Comparison of ENCODE assay signal across 8 mouse cellular contexts in genomic region chr7:101101156-101101691, GRCm38 (mm10). TPM values are rescaled to one million over a fixed set of nuclear protein-coding genes. Genes with fewer than 3 reads are reported as not detected.
DNase-seq lines count a peak whose midpoint lies in the region; ATAC-seq lines count a peak whose summit lies in the region.

No protein-coding gene starts in this region.

- peak overlapping the region; percentile 96 for H3K27ac ChIP-seq in forebrain, embryonic 15.5 days (replicated peaks)
- peak overlapping the region; percentile 78 for H3K27ac ChIP-seq in hindbrain, embryonic 13.5 days
- no peak overlapping the region for H3K27ac ChIP-seq in limb, embryonic 13.5 days

- 19% methylated on average over 10 of the region's 10 CpGs for WGBS in forebrain, embryonic 15.5 days
- WGBS in hindbrain, embryonic 13.5 days = 42% methylated on average over 10 of the region's 10 CpGs
- 57% methylated on average over 10 of the region's 10 CpGs for WGBS in limb, embryonic 13.5 days

- peaks cover 27% of the 10 kb centered on the region for H3K4me1 ChIP-seq in forebrain, embryonic 15.5 days
- peaks cover 11% of the 10 kb centered on the region for H3K4me1 ChIP-seq in hindbrain, embryonic 13.5 days (replicated peaks)
- 0 out of 2 replicates have a peak, but pooled peaks cover 4% of the 10 kb centered on the region for H3K4me1 ChIP-seq in limb, embryonic 13.5 days

- H3K9me3 ChIP-seq in forebrain, embryonic 15.5 days = no peaks in the 10 kb centered on the region
- no peaks in the 10 kb centered on the region; the same call in none of the 2 replicates for H3K9me3 ChIP-seq in hindbrain, embryonic 13.5 days
- H3K9me3 ChIP-seq in limb, embryonic 13.5 days = peaks cover 5% of the 10 kb centered on the region; the same call in 1 of the 2 replicates

- H3K4me2 ChIP-seq in forebrain, embryonic 15.5 days (replicated peaks) = peak overlapping the region; percentile 37
- no peak overlapping the region for H3K4me2 ChIP-seq in hindbrain, embryonic 13.5 days
- no peak overlapping the region for H3K4me2 ChIP-seq in limb, embryonic 13.5 days (replicated peaks)

- peak; percentile 36 for DNase-seq in retina, postnatal 1 day
- no peak for DNase-seq in retina, embryonic 14.5 days (ENCODE audit: low spot score)
- DNase-seq in right cerebral cortex, adult 18-20 months = peak; percentile 79
- DNase-seq in spleen, postnatal 14 days (ENCODE audit: low spot score in 2 of 2) = no peak
- no peak for DNase-seq in embryo, embryonic 9.5 days (ENCODE audit: extremely low spot score)

- no peaks in the 10 kb centered on the region for H3K36me3 ChIP-seq in forebrain, embryonic 15.5 days
- H3K36me3 ChIP-seq in hindbrain, embryonic 13.5 days = no peaks in the 10 kb centered on the region
- H3K36me3 ChIP-seq in limb, embryonic 13.5 days = no peaks in the 10 kb centered on the region

- H3K9ac ChIP-seq in forebrain, embryonic 15.5 days (replicated peaks) = peak overlapping the region; percentile 30
- H3K9ac ChIP-seq in hindbrain, embryonic 13.5 days = peak overlapping the region; percentile 21; the same call in 1 of the 2 replicates
- H3K9ac ChIP-seq in limb, embryonic 13.5 days = no peak overlapping the region

- H3K27me3 ChIP-seq in forebrain, embryonic 15.5 days = no peaks in the 10 kb centered on the region
- H3K27me3 ChIP-seq in hindbrain, embryonic 13.5 days = no peaks in the 10 kb centered on the region
- no peaks in the 10 kb centered on the region for H3K27me3 ChIP-seq in limb, embryonic 13.5 days

- peak; percentile 87 for ATAC-seq in forebrain, embryonic 15.5 days (replicated peaks)
- peak; percentile 70 for ATAC-seq in hindbrain, embryonic 13.5 days (ENCODE audit: low FRiP score)
- ATAC-seq in limb, embryonic 13.5 days (ENCODE audit: low FRiP score, low read depth) = 0 out of 2 replicates have a peak, but pooled peaks have one; percentile 11

- peak overlapping the region; percentile 15; the same call in 1 of the 2 replicates for H3K4me3 ChIP-seq in forebrain, embryonic 15.5 days
- no peak overlapping the region for H3K4me3 ChIP-seq in hindbrain, embryonic 13.5 days
- no peak overlapping the region for H3K4me3 ChIP-seq in limb, embryonic 13.5 days

RNA-seq across cellular contexts. Expression of gene Fchsd2, which starts 8.6 kb away (rescaled TPM):
- 45.2 and 46.2 TPM in 2 replicates for polyA plus RNA-seq in forebrain, embryonic 15.5 days (2015; fragmentation: Nextera tagmentation; extraction: Ambion mirVana)
- polyA plus RNA-seq in hindbrain, embryonic 13.5 days (2015; fragmentation: Nextera tagmentation; extraction: Ambion mirVana) = 35.8 and 38.6 TPM in 2 replicates
- 26.0 and 27.1 TPM in 2 replicates for polyA plus RNA-seq in limb, embryonic 13.5 days (2015; fragmentation: Nextera tagmentation; extraction: Ambion mirVana)

Comparison
In these comparisons a context has a peak if more than half of its experiments do, and no peak if none do; other contexts are left out.
1. DNase-seq: peak in retina, postnatal 1 day (single experiment) and right cerebral cortex, adult 18-20 months (single experiment); none in retina, embryonic 14.5 days (single experiment), spleen, postnatal 14 days (0 of 2) and embryo, embryonic 9.5 days (single experiment).
2. ATAC-seq: peak in every context shown above with its lines; median percentile 87 in forebrain, embryonic 15.5 days; 70 in hindbrain, embryonic 13.5 days; 11 in limb, embryonic 13.5 days.